Mouse (Mus musculus) kidney, embryonic 14.5 days (tissue): Measurements from ENCODE around the gene Fkbp15. TPM values are rescaled to one million over a fixed set of nuclear protein-coding genes. Genes with fewer than 3 reads are reported as not detected.

Experiments
- ATAC-seq: fragments of 200-750 bp; cut with Nextera tagmentation; 2 replicates; pipeline ENCODE4 v1.8.0; 2017; ENCODE audit warnings: moderate number of reproducible peaks, mild to moderate bottlenecking, moderate TSS enrichment, moderate library complexity; ENCODE audit not compliant: low FRiP score, low TSS enrichment
- H3K27ac ChIP-seq: fragments of 300-500 bp; sonication (generic); 2 replicates; pipeline ENCODE4 v1.5.1; 2014; ENCODE audit warnings: low read depth, mild to moderate bottlenecking, low read length, moderate library complexity, mixed read lengths
- H3K27me3 ChIP-seq: fragments of 300-500 bp; sonication (generic); 2 replicates; pipeline ENCODE4 v1.6.1; 2014; ENCODE audit warnings: mild to moderate bottlenecking, low read length; ENCODE audit not compliant: control insufficient read depth, insufficient read depth
- H3K36me3 ChIP-seq: fragments of 300-500 bp; sonication (generic); 2 replicates; pipeline ENCODE4 v1.6.1; 2014; ENCODE audit warnings: low read length, mixed read lengths; ENCODE audit not compliant: control insufficient read depth, insufficient read depth
- H3K4me1 ChIP-seq: fragments of 300-500 bp; sonication (generic); 2 replicates; pipeline ENCODE4 v1.6.1; 2014; ENCODE audit warnings: low read length, mixed read lengths; ENCODE audit not compliant: control insufficient read depth, insufficient read depth
- H3K4me2 ChIP-seq: fragments of 300-500 bp; sonication (generic); replicated peaks from 2 replicates; pipeline ENCODE4 v1.6.1; 2014; ENCODE audit warnings: low read depth, mild to moderate bottlenecking, low read length
- H3K4me3 ChIP-seq: fragments of 300-500 bp; sonication (generic); 2 replicates; pipeline ENCODE4 v1.5.1; 2014; ENCODE audit warnings: mild to moderate bottlenecking, low read length
- H3K9ac ChIP-seq: fragments of 300-500 bp; sonication (generic); 2 replicates; pipeline ENCODE4 v1.6.1; 2014; ENCODE audit warnings: low read depth, mild to moderate bottlenecking, low read length, moderate library complexity
- H3K9me3 ChIP-seq: fragments of 300-500 bp; sonication (generic); 2 replicates; pipeline ENCODE4 v1.6.1; 2016; ENCODE audit warnings: low read length; ENCODE audit not compliant: control insufficient read depth
- WGBS: fragments of 180-500 bp; shearing (Covaris S2); extraction: QIAGEN DNeasy Blood & Tissue Kit; methylation state at CpG from one replicate; pipeline ENCODE4 v1.1.7; 2014; 5-methylcytosine and 5-hydroxymethylcytosine counted together
- polyA plus RNA-seq: library from polyadenylated mRNA; unstranded; fragments of >200 nt; fragmentation: Nextera tagmentation; extraction: Ambion mirVana; gene quantifications from 2 replicates; pipeline ENCODE4 v1.2.1, GENCODE M21; 2014

Gene Fkbp15
- polyA plus RNA-seq, 1 experiment from 2014 or later, result 25.2 TPM

DNA sequence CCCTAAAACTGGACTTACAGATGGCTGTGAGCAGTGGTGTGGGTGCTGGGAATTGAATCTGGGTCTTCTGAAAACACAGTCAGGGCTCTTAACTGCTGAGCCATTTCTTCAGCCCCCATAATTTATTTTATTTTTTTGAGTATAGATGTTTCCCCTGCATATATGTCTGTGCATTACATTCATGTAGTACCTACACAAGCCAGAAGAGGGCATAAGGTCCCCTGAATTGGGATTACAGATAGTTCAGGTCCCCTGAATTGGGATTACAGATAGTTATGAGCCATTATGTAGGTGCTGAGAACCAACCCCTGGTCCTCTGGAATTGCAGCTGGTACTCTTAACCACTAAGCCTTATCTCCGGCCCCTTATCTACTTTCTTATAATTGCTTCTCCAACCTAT is 16.3 kb downstream of the Fkbp15 start:
- no peaks in the 10 kb centered on the region for H3K4me1 ChIP-seq
- peaks cover 24% of the 10 kb centered on the region for H3K36me3 ChIP-seq
- H3K9ac ChIP-seq, result no peak overlapping the region
- no peaks in the 10 kb centered on the region for H3K27me3 ChIP-seq
- no peak overlapping the region for H3K27ac ChIP-seq
- 97% methylated on average over 1 of the region's 1 CpGs for WGBS
- no peak overlapping the region for H3K4me2 ChIP-seq
- no peaks in the 10 kb centered on the region for H3K9me3 ChIP-seq
- no peak for ATAC-seq
- H3K4me3 ChIP-seq, result no peak overlapping the region

- Histone ChIP-seq H3K27me3 (no peaks in the 10 kb centered on the region), H3K4me2 (no peak overlapping the region), H3K36me3 (peaks cover 18% of the 10 kb centered on the region; the same call in 1 of the 2 replicates), H3K9ac (no peak overlapping the region), H3K4me1 (no peaks in the 10 kb centered on the region), H3K27ac (no peak overlapping the region), H3K9me3 (no peaks in the 10 kb centered on the region), H3K4me3 (no peak overlapping the region)
- WGBS, result 94% methylated on average over 5 of the region's 5 CpGs
- ATAC-seq, result no peak
These were observed 21.8 kb downstream of the Fkbp15 start for GRCm38 (mm10) chr4:62338536-62338935.

DNA sequence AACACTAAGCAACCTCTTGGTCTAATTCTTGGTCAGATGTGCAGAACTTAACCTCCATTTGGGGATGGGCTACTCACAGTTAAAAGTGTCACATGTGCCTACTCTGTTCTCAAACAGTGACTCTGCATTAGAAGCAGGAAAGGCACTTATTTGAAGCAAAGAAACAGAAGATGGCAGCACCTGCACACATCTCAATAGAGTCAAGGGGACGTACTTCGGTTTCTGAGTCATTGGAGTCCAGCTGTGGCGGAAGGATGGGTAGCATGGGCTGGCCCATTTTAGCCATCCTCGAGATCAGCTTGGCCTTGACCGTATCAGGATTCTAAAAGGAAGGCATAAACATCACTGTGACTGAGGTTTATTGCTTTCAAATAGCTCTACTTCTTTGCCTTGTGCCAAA is 28.4 kb downstream of the Fkbp15 start:
- Histone ChIP-seq H3K36me3 (peaks cover 44% of the 10 kb centered on the region; the same call in 1 of the 2 replicates), H3K9ac (no peak overlapping the region), H3K4me3 (no peak overlapping the region), H3K4me2 (no peak overlapping the region), H3K27ac (no peak overlapping the region), H3K27me3 (no peaks in the 10 kb centered on the region), H3K4me1 (no peaks in the 10 kb centered on the region), H3K9me3 (no peaks in the 10 kb centered on the region)
- 83% methylated on average over 5 of the region's 5 CpGs for WGBS
- ATAC-seq, result no peak

DNA sequence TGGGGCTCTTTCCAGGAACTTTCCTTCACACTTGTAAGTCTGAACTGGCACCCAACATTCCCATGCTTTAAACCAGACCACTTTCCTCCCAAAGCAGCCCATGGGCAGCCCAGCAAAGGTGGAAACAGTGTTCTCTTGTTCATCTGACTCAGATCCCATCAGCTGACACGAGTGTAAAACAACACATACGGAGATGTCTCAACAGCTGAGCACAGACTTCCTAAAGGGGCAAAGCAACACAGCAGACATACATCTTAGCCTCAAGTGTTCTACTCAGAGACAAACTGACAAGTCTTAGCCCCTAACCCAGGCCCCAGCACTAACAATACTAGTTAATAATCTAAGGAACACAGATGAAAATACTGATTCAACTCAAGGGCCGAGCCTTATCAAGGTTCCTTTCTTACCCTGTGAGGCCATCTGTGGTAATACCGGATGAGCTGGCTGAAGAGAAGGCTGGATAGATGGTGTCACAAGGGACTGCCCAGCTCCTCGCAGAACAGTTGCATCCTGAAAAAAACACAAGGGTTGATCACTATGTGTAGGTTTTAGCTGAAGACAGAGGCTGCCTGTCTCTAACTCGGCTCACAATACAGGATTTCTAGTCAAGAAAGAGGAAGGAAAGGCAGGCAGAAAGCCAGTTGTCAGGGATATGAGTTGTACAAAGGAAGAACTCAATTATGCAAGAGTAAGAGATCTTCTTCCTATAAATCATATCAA is 31.2 kb downstream of the Fkbp15 start:
- Histone ChIP-seq H3K4me2 (no peak overlapping the region), H3K9ac (no peak overlapping the region), H3K4me1 (no peaks in the 10 kb centered on the region), H3K9me3 (no peaks in the 10 kb centered on the region), H3K27me3 (no peaks in the 10 kb centered on the region), H3K36me3 (peaks cover 48% of the 10 kb centered on the region), H3K27ac (no peak overlapping the region), H3K4me3 (no peak overlapping the region)
- 87% methylated on average over 6 of the region's 6 CpGs for WGBS
- no peak for ATAC-seq

- no peaks in the 10 kb centered on the region for H3K4me1 ChIP-seq
- H3K9me3 ChIP-seq, result no peaks in the 10 kb centered on the region
- peaks cover 50% of the 10 kb centered on the region for H3K36me3 ChIP-seq
- no peak overlapping the region for H3K27ac ChIP-seq
- no peak for ATAC-seq
- H3K4me2 ChIP-seq, result no peak overlapping the region
- no peak overlapping the region for H3K9ac ChIP-seq
- no peak overlapping the region for H3K4me3 ChIP-seq
- H3K27me3 ChIP-seq, result no peaks in the 10 kb centered on the region
These were observed 34.2 kb downstream of the Fkbp15 start for GRCm38 (mm10) chr4:62326111-62326510.

DNA sequence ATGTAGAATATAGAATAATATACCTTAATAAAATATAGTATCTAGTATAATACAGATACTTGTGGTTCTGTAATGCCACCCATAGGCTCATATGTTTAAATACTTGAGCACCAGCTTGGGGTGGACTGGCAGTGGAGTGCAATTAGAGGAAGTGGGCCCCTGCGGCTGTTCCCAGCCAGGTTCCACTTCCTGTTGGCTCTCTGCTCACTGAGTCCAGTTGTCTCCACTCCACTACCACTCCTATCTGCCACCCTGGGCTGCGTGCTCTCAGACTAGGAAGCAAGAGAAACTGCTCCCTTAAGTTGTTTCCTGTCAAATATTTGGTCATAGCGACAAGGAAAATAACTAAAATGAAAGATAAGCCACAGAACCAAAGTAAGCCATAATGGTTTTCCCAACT is 37.7 kb downstream of the Fkbp15 start:
- Histone ChIP-seq H3K4me1 (no peaks in the 10 kb centered on the region), H3K4me3 (no peak overlapping the region), H3K4me2 (no peak overlapping the region), H3K27me3 (no peaks in the 10 kb centered on the region), H3K9ac (no peak overlapping the region), H3K27ac (no peak overlapping the region), H3K36me3 (peaks cover 42% of the 10 kb centered on the region), H3K9me3 (no peaks in the 10 kb centered on the region)
- no peak for ATAC-seq
- WGBS, result 88% methylated on average over 3 of the region's 3 CpGs

DNA sequence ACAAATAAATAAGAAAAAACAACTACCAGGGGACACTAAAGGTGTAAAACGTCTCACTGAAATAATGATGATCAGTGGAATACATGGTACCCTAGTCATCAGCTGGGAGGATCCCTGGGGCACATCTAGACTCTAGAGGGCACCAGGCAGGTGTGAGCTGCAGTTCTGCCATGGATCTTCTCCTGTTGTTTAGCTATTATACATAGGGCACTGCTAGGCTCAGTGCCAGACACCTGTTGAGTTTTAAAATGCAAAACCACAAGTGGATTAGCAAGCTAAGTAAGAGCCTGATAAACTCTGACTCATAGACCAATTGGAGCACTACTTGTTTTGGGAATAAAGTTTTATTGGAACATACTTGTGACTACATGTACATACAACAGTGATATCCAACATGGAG is 42.1 kb downstream of the Fkbp15 start:
- no peak overlapping the region for H3K9ac ChIP-seq
- H3K4me2 ChIP-seq, result no peak overlapping the region
- no peaks in the 10 kb centered on the region for H3K27me3 ChIP-seq
- WGBS, result 76% methylated on average over 1 of the region's 1 CpGs
- H3K27ac ChIP-seq, result no peak overlapping the region
- no peaks in the 10 kb centered on the region for H3K4me1 ChIP-seq
- no peak for ATAC-seq
- H3K9me3 ChIP-seq, result no peaks in the 10 kb centered on the region
- H3K4me3 ChIP-seq, result no peak overlapping the region
- H3K36me3 ChIP-seq, result peaks cover 31% of the 10 kb centered on the region; the same call in 1 of the 2 replicates

DNA sequence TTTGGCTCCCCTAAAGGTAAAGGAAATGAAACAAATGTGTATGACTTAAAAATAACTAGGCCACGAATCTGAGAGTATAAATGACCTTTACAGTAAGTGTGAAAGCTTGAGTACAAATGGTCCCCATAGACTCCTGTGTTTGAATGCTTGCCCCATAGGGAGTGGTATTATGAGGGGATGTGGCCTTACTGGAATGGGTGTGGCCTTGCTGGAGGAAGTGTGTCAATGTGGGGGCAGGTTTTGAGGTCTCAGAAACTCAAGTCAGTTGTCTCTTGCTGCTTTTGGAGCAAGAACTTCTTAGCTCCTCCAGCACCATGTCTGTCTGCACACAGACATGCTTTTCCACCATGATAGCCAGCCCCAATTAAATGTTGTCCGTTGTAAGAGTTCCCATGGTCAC is 43.9 kb downstream of the Fkbp15 start:
- H3K9me3 ChIP-seq, result no peaks in the 10 kb centered on the region
- no peaks in the 10 kb centered on the region for H3K4me1 ChIP-seq
- peaks cover 21% of the 10 kb centered on the region for H3K36me3 ChIP-seq
- H3K27me3 ChIP-seq, result no peaks in the 10 kb centered on the region
- 89% methylated on average over 2 of the region's 2 CpGs for WGBS
- no peak overlapping the region for H3K27ac ChIP-seq
- no peak overlapping the region for H3K4me2 ChIP-seq
- H3K9ac ChIP-seq, result no peak overlapping the region
- ATAC-seq, result no peak
- H3K4me3 ChIP-seq, result no peak overlapping the region

DNA sequence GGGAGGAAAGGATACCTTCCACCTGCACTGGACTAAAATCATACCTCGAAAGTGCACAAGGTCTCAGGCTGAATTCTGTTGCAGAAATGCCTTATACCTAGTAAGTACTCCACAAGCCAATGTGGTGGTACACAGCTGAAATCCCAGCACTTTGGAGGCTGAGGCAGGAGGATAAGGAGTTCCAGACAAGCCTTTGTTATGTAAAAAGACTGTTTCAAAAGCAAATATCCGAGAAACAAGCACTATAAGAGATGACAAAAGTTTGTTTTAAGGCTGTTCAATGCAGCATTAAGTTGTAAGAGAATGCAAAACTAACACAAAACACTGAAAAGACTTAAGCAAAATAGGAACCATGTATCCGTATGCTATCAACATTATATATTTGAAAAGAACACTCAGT is 45.8 kb downstream of the Fkbp15 start:
- H3K9me3 ChIP-seq, result no peaks in the 10 kb centered on the region
- peaks cover 14% of the 10 kb centered on the region for H3K36me3 ChIP-seq
- no peak for ATAC-seq

More for the DNA sequence above, 45.8 kb downstream of the Fkbp15 start:
- Histone ChIP-seq H3K4me1 (no peaks in the 10 kb centered on the region), H3K9ac (no peak overlapping the region), H3K4me2 (no peak overlapping the region), H3K27ac (no peak overlapping the region), H3K27me3 (no peaks in the 10 kb centered on the region), H3K4me3 (no peak overlapping the region)
- WGBS, result 89% methylated on average over 3 of the region's 3 CpGs
